Comparison of ENCODE assay signal across 8 mouse cellular contexts in the genomic region with DNA sequence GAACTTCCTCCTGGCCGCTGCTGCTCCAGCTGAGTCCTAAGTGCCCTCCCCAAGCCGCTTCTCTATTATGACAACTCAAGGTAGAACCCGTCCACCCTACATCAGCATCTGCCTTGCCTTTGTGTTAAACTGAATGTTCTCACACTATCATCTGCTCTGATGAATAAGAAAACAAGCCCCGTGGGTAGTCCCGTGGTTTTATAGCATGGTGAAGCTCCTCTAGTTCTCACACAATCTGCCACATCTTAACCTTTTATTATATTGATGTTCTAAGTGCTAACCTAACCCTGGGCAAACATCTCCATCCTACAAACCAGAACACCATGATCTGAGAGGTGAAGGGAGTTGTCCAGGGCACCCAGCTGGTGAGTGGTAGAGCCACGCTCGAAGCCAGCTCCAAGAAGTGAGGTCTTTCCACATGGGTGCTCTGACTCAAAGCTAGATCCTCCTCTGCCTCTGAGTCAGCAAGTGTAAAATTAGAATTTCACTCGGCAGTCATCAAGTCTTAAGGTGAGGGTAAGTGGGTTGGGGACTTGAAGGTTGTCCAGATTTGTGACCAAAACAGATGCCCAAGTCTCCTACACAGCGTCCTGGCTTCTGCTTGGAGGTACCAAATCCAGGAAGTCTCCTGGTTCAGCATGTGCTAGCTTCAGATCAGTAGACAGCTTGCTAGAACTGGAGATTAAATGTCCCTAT. TPM values are rescaled to one million over a fixed set of nuclear protein-coding genes. Genes with fewer than 3 reads are reported as not detected.
DNase-seq lines count a peak whose midpoint lies in the region; ATAC-seq and TF ChIP-seq lines count a peak whose summit lies in the region.

No protein-coding gene starts in this region.

- 76% methylated on average over 9 of the region's 9 CpGs for WGBS in lung, embryonic 16.5 days
- 84% methylated on average over 9 of the region's 9 CpGs for WGBS in hindbrain, embryonic 12.5 days
- WGBS in olfactory bulb, adult 2 months, result 42% methylated on average over 9 of the region's 9 CpGs
- 88% methylated on average over 9 of the region's 9 CpGs for WGBS in forebrain, embryonic 15.5 days

- TF ChIP-seq POLR2A in olfactory bulb, adult 2 months (IDR thresholded peaks at IDR 0.05; ENCODE audit: insufficient read depth, low read depth, low read length), result no peak

- TF ChIP-seq CTCF in gastrocnemius, adult 2 months (IDR thresholded peaks at IDR 0.05), result no peak
- TF ChIP-seq CTCF in olfactory bulb, adult 2 months (IDR thresholded peaks at IDR 0.05; ENCODE audit: insufficient read depth, low read depth, low read length), result no peak

- ATAC-seq in lung, embryonic 16.5 days (ENCODE audit: low read depth), result no peak
- no peak for ATAC-seq in hindbrain, embryonic 12.5 days (ENCODE audit: low FRiP score)
- ATAC-seq in forebrain, embryonic 15.5 days (replicated peaks), result no peak

- peak overlapping the region; percentile 58 for H3K27ac ChIP-seq in gastrocnemius, adult 2 months
- peak overlapping the region; percentile 91 for H3K27ac ChIP-seq in lung, embryonic 16.5 days (ENCODE audit: low read length)
- 0 out of 2 replicates have a peak overlapping the region, but pooled peaks have one; percentile 75 for H3K27ac ChIP-seq in hindbrain, embryonic 12.5 days
- H3K27ac ChIP-seq in olfactory bulb, adult 2 months (ENCODE audit: insufficient read depth, low read depth, low read length), result peak overlapping the region; percentile 79
- H3K27ac ChIP-seq in forebrain, embryonic 15.5 days (replicated peaks), result no peak overlapping the region

- H3K9me3 ChIP-seq in lung, embryonic 16.5 days (ENCODE audit: control insufficient read depth, low read length), result no peaks in the 10 kb centered on the region
- no peaks in the 10 kb centered on the region for H3K9me3 ChIP-seq in hindbrain, embryonic 12.5 days (replicated peaks)
- no peaks in the 10 kb centered on the region for H3K9me3 ChIP-seq in forebrain, embryonic 15.5 days

- H3K4me3 ChIP-seq in gastrocnemius, adult 2 months, result no peak overlapping the region
- no peak overlapping the region for H3K4me3 ChIP-seq in lung, embryonic 16.5 days (ENCODE audit: low read length)
- no peak overlapping the region for H3K4me3 ChIP-seq in hindbrain, embryonic 12.5 days
- no peak overlapping the region for H3K4me3 ChIP-seq in olfactory bulb, adult 2 months (ENCODE audit: insufficient read depth, low read depth, low read length)
- H3K4me3 ChIP-seq in forebrain, embryonic 15.5 days, result no peak overlapping the region

- H3K9ac ChIP-seq in lung, embryonic 16.5 days (ENCODE audit: low read length), result no peak overlapping the region
- H3K9ac ChIP-seq in hindbrain, embryonic 12.5 days, result no peak overlapping the region; the same call in 1 of the 2 replicates
- no peak overlapping the region for H3K9ac ChIP-seq in forebrain, embryonic 15.5 days (replicated peaks)

- DNase-seq in gastrocnemius, adult 2 months, result no peak
- no peak for DNase-seq in gastrocnemius, postnatal 4 days (ENCODE audit: low spot score in 2 of 2)
- no peak for DNase-seq in lung, postnatal 25 days (ENCODE audit: low spot score)
- no peak for DNase-seq in cerebellum, postnatal 4 days (ENCODE audit: low spot score in 2 of 2)

- H3K27me3 ChIP-seq in lung, embryonic 16.5 days (ENCODE audit: control insufficient read depth, insufficient read depth, low read depth, low read length), result no peaks in the 10 kb centered on the region
- no peaks in the 10 kb centered on the region for H3K27me3 ChIP-seq in hindbrain, embryonic 12.5 days
- H3K27me3 ChIP-seq in forebrain, embryonic 15.5 days, result no peaks in the 10 kb centered on the region

- H3K4me1 ChIP-seq in lung, embryonic 16.5 days (replicated peaks; ENCODE audit: control insufficient read depth, insufficient read depth, low read length), result peaks cover 51% of the 10 kb centered on the region
- H3K4me1 ChIP-seq in hindbrain, embryonic 12.5 days, result peaks cover 43% of the 10 kb centered on the region
- peaks cover 30% of the 10 kb centered on the region for H3K4me1 ChIP-seq in olfactory bulb, adult 2 months (ENCODE audit: control insufficient read depth, insufficient read depth, low read length)
- H3K4me1 ChIP-seq in forebrain, embryonic 15.5 days, result peaks cover 44% of the 10 kb centered on the region

- intact Hi-C loops in gastrocnemius, adult 2 months (cut with DNase I), result loop anchor here (2.0 to 10.0 kb wide), 2 partner anchors 48 to 484 kb away; a partner anchor contains a TSS

- no peak overlapping the region for H3K4me2 ChIP-seq in lung, embryonic 16.5 days (ENCODE audit: low read depth, low read length)
- no peak overlapping the region for H3K4me2 ChIP-seq in hindbrain, embryonic 12.5 days (replicated peaks)
- H3K4me2 ChIP-seq in forebrain, embryonic 15.5 days (replicated peaks), result no peak overlapping the region

- H3K36me3 ChIP-seq in lung, embryonic 16.5 days (ENCODE audit: control insufficient read depth, insufficient read depth, low read length), result no peaks in the 10 kb centered on the region
- no peaks in the 10 kb centered on the region for H3K36me3 ChIP-seq in hindbrain, embryonic 12.5 days
- H3K36me3 ChIP-seq in forebrain, embryonic 15.5 days, result no peaks in the 10 kb centered on the region

RNA-seq across cellular contexts. Expression of a gene that starts 48.4 kb away (rescaled TPM):
- 1 to 10 TPM; 4.6 to 4.7 TPM for total RNA-seq in gastrocnemius, adult 2 months (2021)
- total RNA-seq in gastrocnemius, postnatal 4 days (2021), result 10 to 100 TPM; 10.4 to 12.5 TPM
- 4.3 and 4.5 TPM in 2 replicates for polyA plus RNA-seq in lung, embryonic 16.5 days (2015; fragmentation: Nextera tagmentation; extraction: Ambion mirVana)
- 16.5 and 17.7 TPM in 2 replicates for polyA plus RNA-seq in hindbrain, embryonic 12.5 days (2016; fragmentation: Nextera tagmentation; extraction: Ambion mirVana)
- polyA plus RNA-seq in olfactory bulb, adult 2 months (2012; ENCODE audit: insufficient read depth, insufficient read length, low replicate concordance, missing spikeins), result not detected in 2 replicates
- polyA plus RNA-seq in forebrain, embryonic 15.5 days (2015; fragmentation: Nextera tagmentation; extraction: Ambion mirVana), result 19.8 and 21.5 TPM in 2 replicates
